ENCODE assay signal across 33 mouse cellular contexts in genomic region chr17:78913921-78914320, GRCm38 (mm10). TPM values are rescaled to one million over a fixed set of nuclear protein-coding genes. Genes with fewer than 3 reads are reported as not detected.
DNase-seq lines count a peak whose midpoint lies in the region; ATAC-seq and TF ChIP-seq lines count a peak whose summit lies in the region.
"Had no signal": no experiment of that assay in that cellular context is flagged by ENCODE, and none has a peak within 500 bp of the region (broad histone marks: within the 10 kb centered on the region; RNA-seq: fewer than 3 reads in every experiment).

No protein-coding gene starts in this region.

- H3K27me3 ChIP-seq in liver, embryonic 13.5 days: no peaks in the 10 kb centered on the region
- H3K27me3 ChIP-seq in liver, postnatal 0 days (ENCODE audit: insufficient read depth, low read length): no peaks in the 10 kb centered on the region
- H3K27me3 ChIP-seq in ES-Bruce4 (ENCODE audit: control insufficient read depth, insufficient read depth, low read length, poor library complexity, severe bottlenecking): no peaks in the 10 kb centered on the region
- H3K27me3 ChIP-seq: CH12.LX; embryonic facial prominence, embryonic 13.5 days; forebrain, embryonic 12.5 days; forebrain, embryonic 15.5 days; heart, embryonic 13.5 days had no signal

- TF ChIP-seq POLR2A in ES-Bruce4 (IDR thresholded peaks at IDR 0.05; ENCODE audit: insufficient read depth, low read length): no peak

- peaks cover 29% of the 10 kb centered on the region for H3K4me1 ChIP-seq in liver, embryonic 13.5 days (replicated peaks)
- peaks cover 18% of the 10 kb centered on the region for H3K4me1 ChIP-seq in liver, postnatal 0 days (ENCODE audit: insufficient read depth)
- H3K4me1 ChIP-seq in ES-Bruce4 (ENCODE audit: control insufficient read depth, insufficient read depth, low read length): no peaks in the 10 kb centered on the region

- no peak for ATAC-seq in liver, embryonic 13.5 days (ENCODE audit: low read depth)
- ATAC-seq in liver, postnatal 0 days: no peak
- ATAC-seq: forebrain, embryonic 15.5 days; hindbrain, postnatal 0 days; inflammation-experienced regulatory T-cells, adult 6 months; intestine, embryonic 16.5 days had no signal

- 68% methylated on average over 3 of the region's 3 CpGs for WGBS in liver, embryonic 13.5 days (ENCODE audit: insufficient replicate concordance)
- 75% methylated on average over 3 of the region's 3 CpGs for WGBS in liver, postnatal 0 days (ENCODE audit: insufficient replicate concordance)

- DNase-seq in liver, embryonic 13.5 days: no peak
- no peak for DNase-seq in liver, postnatal 0 days
- DNase-seq in R1 (ENCODE audit: low read depth, low spot score): peak; percentile 89
- DNase-seq in adrenal gland, postnatal 36 days: no peak
- no peak for DNase-seq in urinary bladder, postnatal 4 days (ENCODE audit: low spot score in 2 of 2)
- DNase-seq: adrenal gland, postnatal 10 days; B cell, adult 2 months; cerebellum, adult 11 months; cerebellum, adult 2 months; cerebellum, adult 9-11 months; cerebellum, postnatal 25 days; gastrocnemius, postnatal 36 days; heart, adult 2 months; heart, postnatal 14 days; heart, postnatal 4 days had no signal

- H3K36me3 ChIP-seq in liver, embryonic 13.5 days: peaks cover 5% of the 10 kb centered on the region
- peaks cover 8% of the 10 kb centered on the region; the same call in 1 of the 2 replicates for H3K36me3 ChIP-seq in liver, postnatal 0 days (replicated peaks; ENCODE audit: insufficient read depth, low read length)
- H3K36me3 ChIP-seq in ES-Bruce4 (ENCODE audit: control insufficient read depth, insufficient read depth, low read length, poor library complexity, severe bottlenecking): peaks cover 7% of the 10 kb centered on the region; the same call in 1 of the 2 replicates
- H3K36me3 ChIP-seq: forebrain, embryonic 12.5 days had no signal

- 0 out of 2 replicates have a peak overlapping the region, but pooled peaks have one; percentile 64 for H3K4me2 ChIP-seq in liver, embryonic 13.5 days
- no peak overlapping the region for H3K4me2 ChIP-seq in liver, postnatal 0 days (ENCODE audit: low read depth, low read length)

- H3K4me3 ChIP-seq in liver, embryonic 13.5 days (replicated peaks): no peak overlapping the region
- H3K4me3 ChIP-seq in liver, postnatal 0 days (ENCODE audit: low read depth, low read length): no peak overlapping the region
- peak overlapping the region; percentile 53 for H3K4me3 ChIP-seq in ES-Bruce4 (ENCODE audit: low read depth, low read length)
- H3K4me3 ChIP-seq: erythroblast, embryonic 14.5 days; heart, adult 2 months had no signal

- no peaks in the 10 kb centered on the region for H3K9me3 ChIP-seq in liver, embryonic 13.5 days (replicated peaks)
- H3K9me3 ChIP-seq in liver, postnatal 0 days (ENCODE audit: low read length): no peaks in the 10 kb centered on the region
- H3K9me3 ChIP-seq in ES-Bruce4 (replicated peaks; ENCODE audit: control insufficient read depth, insufficient read depth, low read length, poor library complexity, severe bottlenecking): no peaks in the 10 kb centered on the region
- H3K9me3 ChIP-seq: embryonic facial prominence, embryonic 10.5 days; embryonic facial prominence, embryonic 13.5 days; forebrain, embryonic 12.5 days; forebrain, embryonic 15.5 days; heart, embryonic 10.5 days; heart, embryonic 13.5 days had no signal

- no peak for TF ChIP-seq EP300 in liver, postnatal 0 days (IDR thresholded peaks at IDR 0.05; ENCODE audit: low read depth)
- peak; percentile 95 for TF ChIP-seq EP300 in ES-Bruce4 (IDR thresholded peaks at IDR 0.05; ENCODE audit: insufficient read depth, low read depth, low read length)

- H3K9ac ChIP-seq in liver, embryonic 13.5 days: no peak overlapping the region
- no peak overlapping the region for H3K9ac ChIP-seq in liver, postnatal 0 days (replicated peaks)
- H3K9ac ChIP-seq in ES-Bruce4 (ENCODE audit: low read depth, poor library complexity, severe bottlenecking): peak overlapping the region; percentile 93
- H3K9ac ChIP-seq: embryonic facial prominence, embryonic 13.5 days; forebrain, embryonic 12.5 days; forebrain, embryonic 15.5 days; hindbrain, embryonic 14.5 days had no signal

- H3K27ac ChIP-seq in liver, embryonic 13.5 days: no peak overlapping the region
- H3K27ac ChIP-seq in liver, postnatal 0 days (ENCODE audit: low read depth): no peak overlapping the region
- peak overlapping the region; percentile 98 for H3K27ac ChIP-seq in ES-Bruce4 (ENCODE audit: insufficient read depth, low read length)
- H3K27ac ChIP-seq: embryonic facial prominence, embryonic 10.5 days; embryonic facial prominence, embryonic 13.5 days; forebrain, embryonic 12.5 days; forebrain, embryonic 15.5 days; heart, adult 2 months; heart, embryonic 13.5 days; hindbrain, embryonic 14.5 days had no signal

- TF ChIP-seq CTCF in liver, postnatal 0 days (IDR thresholded peaks at IDR 0.05; ENCODE audit: low read depth): no peak
- no peak for TF ChIP-seq CTCF in ES-Bruce4 (IDR thresholded peaks at IDR 0.05; ENCODE audit: low read depth, low read length)

RNA-seq across cellular contexts. Expression of gene Cebpzos, which starts 2.4 kb away (rescaled TPM):
- polyA plus RNA-seq in liver, embryonic 13.5 days (2015; fragmentation: Nextera tagmentation; extraction: Ambion mirVana): 57.3 and 64.9 TPM in 2 replicates
- 57.0 and 59.5 TPM in 2 replicates for polyA plus RNA-seq in liver, postnatal 0 days (2015; fragmentation: Nextera tagmentation; extraction: Ambion mirVana)
- polyA plus RNA-seq in ES-Bruce4 (2011; ENCODE audit: insufficient read depth, insufficient read length, low read depth, missing spikeins): 100 and 101 TPM in 2 replicates
- 10 to 100 TPM; 30.0 to 44.4 TPM for total RNA-seq in adrenal gland, postnatal 36 days (2021)
- polyA plus RNA-seq: erythroblast, embryonic 14.5 days had no signal

RNA-seq across cellular contexts. Expression of gene Sult6b1, which starts 7.1 kb away (rescaled TPM):
- polyA plus RNA-seq in liver, embryonic 13.5 days (2015; fragmentation: Nextera tagmentation; extraction: Ambion mirVana): 0.10 and 0.13 TPM in 2 replicates
- polyA plus RNA-seq in liver, postnatal 0 days (2015; fragmentation: Nextera tagmentation; extraction: Ambion mirVana): 0.07 and 0.08 TPM in 2 replicates
- polyA plus RNA-seq in ES-Bruce4 (2011; ENCODE audit: insufficient read depth, insufficient read length, low read depth, missing spikeins): 6.8 and 7.8 TPM in 2 replicates
- not detected for total RNA-seq in adrenal gland, postnatal 36 days (2021)
- total RNA-seq: adrenal gland, adult 18-20 months; common myeloid progenitor, adult 5-6 weeks; gastrocnemius, adult 8-10 months; gastrocnemius, postnatal 36 days; granulocyte monocyte progenitor cell, adult 5-6 weeks; heart, adult 2 months; heart, postnatal 14 days; heart, postnatal 4 days; hindbrain, postnatal 0 days; MEL had no signal
- polyA plus RNA-seq: erythroblast, embryonic 14.5 days; forebrain, embryonic 12.5 days; forebrain, embryonic 15.5 days; heart, adult 2 months had no signal

RNA-seq across cellular contexts. Expression of gene Cebpz, which starts 22.9 kb away (rescaled TPM):
- polyA plus RNA-seq in liver, embryonic 13.5 days (2015; fragmentation: Nextera tagmentation; extraction: Ambion mirVana): 44.2 and 51.1 TPM in 2 replicates
- 32.1 and 34.6 TPM in 2 replicates for polyA plus RNA-seq in liver, postnatal 0 days (2015; fragmentation: Nextera tagmentation; extraction: Ambion mirVana)
- polyA plus RNA-seq in ES-Bruce4 (2011; ENCODE audit: insufficient read depth, insufficient read length, low read depth, missing spikeins): 120 and 124 TPM in 2 replicates
- total RNA-seq in adrenal gland, postnatal 36 days (2021): 10 to 100 TPM; 45.6 to 51.1 TPM

RNA-seq across cellular contexts. Expression of gene Ndufaf7, which starts 23.0 kb away (rescaled TPM):
- 38.8 and 39.2 TPM in 2 replicates for polyA plus RNA-seq in liver, embryonic 13.5 days (2015; fragmentation: Nextera tagmentation; extraction: Ambion mirVana)
- 18.8 and 22.2 TPM in 2 replicates for polyA plus RNA-seq in liver, postnatal 0 days (2015; fragmentation: Nextera tagmentation; extraction: Ambion mirVana)
- 54.5 and 64.2 TPM in 2 replicates for polyA plus RNA-seq in ES-Bruce4 (2011; ENCODE audit: insufficient read depth, insufficient read length, low read depth, missing spikeins)
- total RNA-seq in adrenal gland, postnatal 36 days (2021): 10 to 100 TPM; 37.0 to 44.1 TPM

RNA-seq across cellular contexts. Expression of gene Eif2ak2, which starts 31.5 kb away (rescaled TPM):
- polyA plus RNA-seq in liver, embryonic 13.5 days (2015; fragmentation: Nextera tagmentation; extraction: Ambion mirVana): 9.4 and 11.5 TPM in 2 replicates
- polyA plus RNA-seq in liver, postnatal 0 days (2015; fragmentation: Nextera tagmentation; extraction: Ambion mirVana): 7.4 and 8.4 TPM in 2 replicates
- polyA plus RNA-seq in ES-Bruce4 (2011; ENCODE audit: insufficient read depth, insufficient read length, low read depth, missing spikeins): 21.0 and 22.4 TPM in 2 replicates
- 10 to 100 TPM; 29.3 to 33.2 TPM for total RNA-seq in adrenal gland, postnatal 36 days (2021)
